Mouse (Mus musculus): ENCODE data around the gene Sh3bp1. TPM values are rescaled to one million over a fixed set of nuclear protein-coding genes. Genes with fewer than 3 reads are reported as not detected.

Sh3bp1 gene
- polyA plus RNA-seq, 1 experiment from 2014 or later: 41.8 TPM

DNA sequence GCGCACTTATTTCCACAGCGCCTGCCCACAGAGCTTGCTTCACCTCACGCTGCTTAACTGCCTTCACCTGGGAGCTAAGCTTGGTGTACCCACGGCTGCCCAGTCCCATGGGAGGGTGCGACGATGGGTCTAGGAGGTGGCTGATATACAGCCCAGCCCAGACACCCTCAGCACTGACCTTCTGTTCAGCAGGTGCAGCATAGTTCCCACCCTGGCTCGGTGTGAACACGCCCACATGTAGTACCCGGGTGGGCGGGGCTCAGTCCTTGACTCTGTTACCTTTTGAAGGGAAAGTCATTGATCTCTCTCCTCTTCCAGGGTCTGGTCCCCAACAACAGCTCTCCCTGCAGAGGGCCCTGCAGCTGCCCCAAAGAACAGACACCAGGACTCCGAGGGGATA lies 60.0 kb downstream of the Sh3bp1 start:
- Histone ChIP-seq H3K9ac (ENCODE audit: low read length) (no peak overlapping the region), H3K27ac (ENCODE audit: low read length) (no peak overlapping the region), H3K27me3 (ENCODE audit: control insufficient read depth, insufficient read depth, low read depth, low read length) (no peaks in the 10 kb centered on the region), H3K36me3 (ENCODE audit: control insufficient read depth, insufficient read depth, low read length) (no peaks in the 10 kb centered on the region), H3K9me3 (ENCODE audit: control insufficient read depth, low read length) (no peaks in the 10 kb centered on the region), H3K4me3 (ENCODE audit: low read length) (no peak overlapping the region), H3K4me1 (replicated peaks; ENCODE audit: control insufficient read depth, insufficient read depth, low read length) (no peaks in the 10 kb centered on the region), H3K4me2 (ENCODE audit: low read depth, low read length) (no peak overlapping the region)
- 74% methylated on average over 11 of the region's 11 CpGs for WGBS
- no peak for ATAC-seq (ENCODE audit: low read depth)

DNA sequence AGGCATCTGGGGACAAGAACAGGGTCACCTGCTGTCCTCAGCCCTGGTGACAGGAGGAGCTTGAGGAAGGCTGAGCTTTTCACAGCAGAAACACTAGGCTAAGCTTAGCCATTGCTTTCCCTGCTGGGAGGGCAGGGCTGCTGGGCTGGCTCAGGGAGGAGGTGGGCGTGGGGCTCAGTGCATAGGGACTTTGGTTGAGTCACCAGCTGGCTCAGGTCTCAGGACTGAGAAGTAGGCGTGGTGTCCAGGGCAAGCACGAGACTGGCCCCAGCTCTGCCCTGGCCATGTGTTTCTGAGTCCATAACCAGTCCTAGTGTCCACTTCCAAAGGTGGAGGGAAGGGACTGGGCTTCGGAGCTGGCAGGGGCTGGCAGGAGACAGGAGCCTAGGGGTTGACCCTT lies 60.5 kb downstream of the Sh3bp1 start:
- Histone ChIP-seq H3K9me3 (ENCODE audit: control insufficient read depth, low read length) (no peaks in the 10 kb centered on the region), H3K4me2 (ENCODE audit: low read depth, low read length) (no peak overlapping the region), H3K4me1 (replicated peaks; ENCODE audit: control insufficient read depth, insufficient read depth, low read length) (no peaks in the 10 kb centered on the region), H3K4me3 (ENCODE audit: low read length) (no peak overlapping the region), H3K27ac (ENCODE audit: low read length) (no peak overlapping the region), H3K9ac (ENCODE audit: low read length) (no peak overlapping the region), H3K36me3 (ENCODE audit: control insufficient read depth, insufficient read depth, low read length) (no peaks in the 10 kb centered on the region), H3K27me3 (ENCODE audit: control insufficient read depth, insufficient read depth, low read depth, low read length) (no peaks in the 10 kb centered on the region)
- ATAC-seq (ENCODE audit: low read depth): no peak
- WGBS: 70% methylated on average over 4 of the region's 4 CpGs

Small RNA genes within 50 kb of the gene (microRNA-seq; reads per million reads assigned to microRNA genes)
- gene Mir6955: not detected

Other genes starting within 250 kb of the Sh3bp1 start
- 0.09 and 0.15 TPM in 2 replicates for gene Elfn2, start 181.0 kb upstream of the Sh3bp1 start, polyA plus RNA-seq (2015; fragmentation: Nextera tagmentation; extraction: Ambion mirVana)
- 40.8 and 43.1 TPM in 2 replicates for gene Mfng, start 126.3 kb upstream of the Sh3bp1 start, polyA plus RNA-seq (2015; fragmentation: Nextera tagmentation; extraction: Ambion mirVana)
- gene Card10, start 96.7 kb upstream of the Sh3bp1 start, polyA plus RNA-seq (2015; fragmentation: Nextera tagmentation; extraction: Ambion mirVana): 6.1 and 6.2 TPM in 2 replicates
- gene Cdc42ep1, start 57.1 kb upstream of the Sh3bp1 start, polyA plus RNA-seq (2015; fragmentation: Nextera tagmentation; extraction: Ambion mirVana): 113 TPM in 2 replicates
- gene Lgals2, start 44.2 kb upstream of the Sh3bp1 start, polyA plus RNA-seq (2015; fragmentation: Nextera tagmentation; extraction: Ambion mirVana): 1.0 and 1.2 TPM in 2 replicates
- 58.3 and 63.1 TPM in 2 replicates for gene Gga1, start 22.6 kb upstream of the Sh3bp1 start, polyA plus RNA-seq (2015; fragmentation: Nextera tagmentation; extraction: Ambion mirVana)
- 0.16 and 0.59 TPM in 2 replicates for gene Gm49510, start 101 bp upstream of the Sh3bp1 start, polyA plus RNA-seq (2015; fragmentation: Nextera tagmentation; extraction: Ambion mirVana)
- gene Pdxp, start 14.2 kb downstream of the Sh3bp1 start, polyA plus RNA-seq (2015; fragmentation: Nextera tagmentation; extraction: Ambion mirVana): 6.8 and 8.0 TPM in 2 replicates
- 796 and 862 TPM in 2 replicates for gene Lgals1, start 27.0 kb downstream of the Sh3bp1 start, polyA plus RNA-seq (2015; fragmentation: Nextera tagmentation; extraction: Ambion mirVana)
- gene Nol12, start 35.2 kb downstream of the Sh3bp1 start, polyA plus RNA-seq (2015; fragmentation: Nextera tagmentation; extraction: Ambion mirVana): 43.0 and 48.3 TPM in 2 replicates
- 44.6 and 51.3 TPM in 2 replicates for gene Triobp, start 48.0 kb downstream of the Sh3bp1 start, polyA plus RNA-seq (2015; fragmentation: Nextera tagmentation; extraction: Ambion mirVana)
- gene H1f0, start 128.7 kb downstream of the Sh3bp1 start, polyA plus RNA-seq (2015; fragmentation: Nextera tagmentation; extraction: Ambion mirVana): 516 and 576 TPM in 2 replicates
- gene Galr3, start 142.1 kb downstream of the Sh3bp1 start, polyA plus RNA-seq (2015; fragmentation: Nextera tagmentation; extraction: Ambion mirVana): not detected in 2 replicates
- 52.6 and 56.7 TPM in 2 replicates for gene Ankrd54, start 163.1 kb downstream of the Sh3bp1 start, polyA plus RNA-seq (2015; fragmentation: Nextera tagmentation; extraction: Ambion mirVana)
- 196 and 209 TPM in 2 replicates for gene Eif3l, start 175.4 kb downstream of the Sh3bp1 start, polyA plus RNA-seq (2015; fragmentation: Nextera tagmentation; extraction: Ambion mirVana)
- 6.9 and 7.8 TPM in 2 replicates for gene Micall1, start 209.1 kb downstream of the Sh3bp1 start, polyA plus RNA-seq (2015; fragmentation: Nextera tagmentation; extraction: Ambion mirVana)
- gene Polr2f, start 241.2 kb downstream of the Sh3bp1 start, polyA plus RNA-seq (2015; fragmentation: Nextera tagmentation; extraction: Ambion mirVana): 255 and 267 TPM in 2 replicates
- gene 1700088E04Rik, start 241.5 kb downstream of the Sh3bp1 start, polyA plus RNA-seq (2015; fragmentation: Nextera tagmentation; extraction: Ambion mirVana): 16.3 and 18.3 TPM in 2 replicates